8 mouse cellular contexts compared by ENCODE assay signal in the genomic region with DNA sequence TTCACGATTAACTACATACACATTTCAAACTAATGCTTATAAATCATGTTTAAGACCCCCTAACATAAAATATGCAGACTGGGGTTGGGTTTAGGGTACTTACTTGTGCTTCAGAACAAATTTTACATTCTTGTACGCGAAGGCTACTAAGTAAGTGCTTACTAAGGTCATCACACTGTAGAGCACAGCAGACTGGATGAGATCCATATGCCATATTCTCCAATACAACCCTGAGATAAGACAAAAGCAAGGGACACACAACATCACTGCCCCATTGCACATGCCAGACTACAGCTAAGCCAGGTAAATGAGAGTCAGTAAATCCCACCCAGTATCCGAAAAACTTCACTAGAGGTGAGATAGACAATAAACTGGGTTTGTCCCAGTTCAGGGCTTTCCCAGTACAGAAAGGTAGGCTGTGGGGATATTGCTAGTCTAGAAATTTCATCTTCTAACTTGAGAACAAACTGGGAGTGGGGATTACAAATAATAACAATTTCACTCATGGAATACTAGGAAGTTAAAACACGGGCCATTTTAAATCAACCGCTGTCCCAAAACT. TPM values are rescaled to one million over a fixed set of nuclear protein-coding genes. Genes with fewer than 3 reads are reported as not detected.
DNase-seq lines count a peak whose midpoint lies in the region; ATAC-seq and TF ChIP-seq lines count a peak whose summit lies in the region.

No protein-coding gene starts in this region.

- H3K9ac ChIP-seq in embryonic facial prominence, embryonic 13.5 days, result peak overlapping the region; percentile 94
- H3K9ac ChIP-seq in intestine, postnatal 0 days (ENCODE audit: low read depth, low read length), result peak overlapping the region; percentile 90
- H3K9ac ChIP-seq in neural tube, embryonic 14.5 days (replicated peaks; ENCODE audit: low read depth, low read length), result peak overlapping the region; percentile 86; the same call in 1 of the 2 replicates

- 27% methylated on average over 6 of the region's 6 CpGs for WGBS in lung, adult 2 months
- 36% methylated on average over 6 of the region's 6 CpGs for WGBS in embryonic facial prominence, embryonic 13.5 days
- WGBS in intestine, postnatal 0 days, result 22% methylated on average over 6 of the region's 6 CpGs
- 36% methylated on average over 6 of the region's 6 CpGs for WGBS in neural tube, embryonic 14.5 days

- no peaks in the 10 kb centered on the region for H3K27me3 ChIP-seq in embryonic facial prominence, embryonic 13.5 days
- no peaks in the 10 kb centered on the region for H3K27me3 ChIP-seq in intestine, postnatal 0 days (replicated peaks; ENCODE audit: control insufficient read depth, insufficient read depth, low read length)
- H3K27me3 ChIP-seq in neural tube, embryonic 14.5 days (ENCODE audit: control insufficient read depth, insufficient read depth, low read length), result no peaks in the 10 kb centered on the region

- peak overlapping the region; percentile 91 for H3K27ac ChIP-seq in embryonic facial prominence, embryonic 13.5 days
- H3K27ac ChIP-seq in intestine, postnatal 0 days (ENCODE audit: low read depth, low read length), result peak overlapping the region; percentile 92; the same call in 1 of the 2 replicates
- peak overlapping the region; percentile 90; the same call in 1 of the 2 replicates for H3K27ac ChIP-seq in neural tube, embryonic 14.5 days (ENCODE audit: low read depth, low read length)

- H3K36me3 ChIP-seq in embryonic facial prominence, embryonic 13.5 days, result peaks cover 33% of the 10 kb centered on the region
- H3K36me3 ChIP-seq in intestine, postnatal 0 days (ENCODE audit: control insufficient read depth, insufficient read depth), result peaks cover 27% of the 10 kb centered on the region
- H3K36me3 ChIP-seq in neural tube, embryonic 14.5 days (ENCODE audit: control insufficient read depth, insufficient read depth, low read length), result peaks cover 28% of the 10 kb centered on the region

- peak overlapping the region; percentile 98 for H3K4me3 ChIP-seq in lung, adult 2 months (replicated peaks; ENCODE audit: extremely low read depth, low read depth, low read length)
- peak overlapping the region; percentile 84 for H3K4me3 ChIP-seq in embryonic facial prominence, embryonic 13.5 days
- H3K4me3 ChIP-seq in intestine, postnatal 0 days (ENCODE audit: low read depth, low read length), result peak overlapping the region; percentile 80
- peak overlapping the region; percentile 85 for H3K4me3 ChIP-seq in neural tube, embryonic 14.5 days (ENCODE audit: low read depth, low read length)

- no peak for ATAC-seq in embryonic facial prominence, embryonic 13.5 days (ENCODE audit: insufficient number of reproducible peaks, insufficient read depth, low FRiP score, low TSS enrichment, low read depth)
- ATAC-seq in intestine, postnatal 0 days, result no peak
- no peak for ATAC-seq in neural tube, embryonic 14.5 days (ENCODE audit: low read depth)
- no peak for ATAC-seq in activated CD4-positive, CD25-positive, alpha-beta regulatory T cell, adult 4 months

- H3K4me2 ChIP-seq in embryonic facial prominence, embryonic 13.5 days, result peak overlapping the region; percentile 81
- H3K4me2 ChIP-seq in intestine, postnatal 0 days (replicated peaks; ENCODE audit: low read depth), result peak overlapping the region; percentile 67
- H3K4me2 ChIP-seq in neural tube, embryonic 14.5 days (ENCODE audit: low read depth, low read length), result peak overlapping the region; percentile 85

- no peak for DNase-seq in lung, adult 2 months
- no peak for DNase-seq in lung, postnatal 25 days (ENCODE audit: low spot score)
- no peak for DNase-seq in spleen, adult 18-20 months
- no peak for DNase-seq in right cerebral cortex, adult 2 months (ENCODE audit: low spot score in 2 of 2)

- TF ChIP-seq CTCF in lung, adult 2 months (IDR thresholded peaks at IDR 0.05; ENCODE audit: insufficient read depth, low read length), result no peak
- TF ChIP-seq CTCF in intestine, postnatal 0 days (IDR thresholded peaks at IDR 0.05; ENCODE audit: low read depth), result no peak

- peaks cover 3% of the 10 kb centered on the region; the same call in 1 of the 2 replicates for H3K4me1 ChIP-seq in lung, adult 2 months (ENCODE audit: control insufficient read depth, insufficient read depth, low read length)
- H3K4me1 ChIP-seq in embryonic facial prominence, embryonic 13.5 days, result peaks cover 15% of the 10 kb centered on the region; the same call in 1 of the 2 replicates
- H3K4me1 ChIP-seq in intestine, postnatal 0 days (replicated peaks; ENCODE audit: control insufficient read depth, insufficient read depth, low read length), result no peaks in the 10 kb centered on the region
- peaks cover 7% of the 10 kb centered on the region for H3K4me1 ChIP-seq in neural tube, embryonic 14.5 days (ENCODE audit: control insufficient read depth, insufficient read depth, low read length)

- H3K9me3 ChIP-seq in embryonic facial prominence, embryonic 13.5 days, result no peaks in the 10 kb centered on the region
- no peaks in the 10 kb centered on the region for H3K9me3 ChIP-seq in intestine, postnatal 0 days (ENCODE audit: control insufficient read depth)
- no peaks in the 10 kb centered on the region for H3K9me3 ChIP-seq in neural tube, embryonic 14.5 days (ENCODE audit: control insufficient read depth, low read length)

- TF ChIP-seq POLR2A in lung, adult 2 months (IDR thresholded peaks at IDR 0.05; ENCODE audit: borderline replicate concordance, extremely low read depth, low read depth, low read length), result no peak

RNA-seq across cellular contexts. Expression of gene Ssr3, which starts 1.1 kb away (rescaled TPM):
- 44.2 and 69.4 TPM in 2 replicates for polyA plus RNA-seq in lung, adult 2 months (2012; rRNA removed)
- 249 and 254 TPM in 2 replicates for polyA plus RNA-seq in embryonic facial prominence, embryonic 13.5 days (2015; fragmentation: Nextera tagmentation; extraction: Ambion mirVana)
- polyA plus RNA-seq in intestine, postnatal 0 days (2015; fragmentation: Nextera tagmentation; extraction: Ambion mirVana), result 144 and 152 TPM in 2 replicates
- polyA plus RNA-seq in neural tube, embryonic 14.5 days (2014; fragmentation: Nextera tagmentation; extraction: Ambion mirVana), result 160 and 192 TPM in 2 replicates
- 100 to 1,000 TPM; 148 to 155 TPM for polyA plus RNA-seq in activated CD4-positive, CD25-positive, alpha-beta regulatory T cell, adult 4 months (2017; shearing (Covaris generic))
